Mouse (Mus musculus): ENCODE measurements around the gene Hist1h2bl. TPM values are rescaled to one million over a fixed set of nuclear protein-coding genes. Genes with fewer than 3 reads are reported as not detected.

The Hist1h2bl gene
- 262 and 280 TPM in 2 replicates for total RNA-seq (2015)
- total RNA-seq (2017), result 409 and 426 TPM in 2 replicates

- ATAC-seq (ENCODE audit: poor library complexity, severe bottlenecking), result peak; percentile 83
Measured at GRCm38 (mm10) chr13:21715864-21716539, at the start of gene Hist1h2bl, which contains the start of gene Hist1h2ai. Hist1h2bl (minus strand) TSS chr13:21716143. Hist1h2ai (plus strand) TSS chr13:21716422.

DNA sequence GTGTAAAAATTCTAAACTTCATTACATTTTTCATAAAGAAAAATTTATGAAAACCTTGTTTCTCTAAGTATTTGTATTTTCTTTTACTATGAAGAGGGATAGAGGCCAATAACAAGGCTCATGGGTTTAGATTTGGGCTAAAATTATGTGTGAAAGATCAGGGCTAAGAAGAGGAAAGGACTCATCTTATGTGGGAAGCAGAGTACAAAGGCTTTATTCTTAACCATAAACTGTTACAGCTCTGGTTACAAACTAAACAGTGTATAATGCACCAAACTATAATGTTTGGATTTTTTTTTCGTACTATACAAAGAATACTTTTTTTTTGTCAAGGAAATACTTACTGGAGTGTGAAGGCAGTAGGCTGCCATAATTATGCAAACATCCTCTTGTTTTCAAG, 39.8 kb upstream of the Hist1h2bl start:
- no peak for ATAC-seq (ENCODE audit: poor library complexity, severe bottlenecking)

DNA sequence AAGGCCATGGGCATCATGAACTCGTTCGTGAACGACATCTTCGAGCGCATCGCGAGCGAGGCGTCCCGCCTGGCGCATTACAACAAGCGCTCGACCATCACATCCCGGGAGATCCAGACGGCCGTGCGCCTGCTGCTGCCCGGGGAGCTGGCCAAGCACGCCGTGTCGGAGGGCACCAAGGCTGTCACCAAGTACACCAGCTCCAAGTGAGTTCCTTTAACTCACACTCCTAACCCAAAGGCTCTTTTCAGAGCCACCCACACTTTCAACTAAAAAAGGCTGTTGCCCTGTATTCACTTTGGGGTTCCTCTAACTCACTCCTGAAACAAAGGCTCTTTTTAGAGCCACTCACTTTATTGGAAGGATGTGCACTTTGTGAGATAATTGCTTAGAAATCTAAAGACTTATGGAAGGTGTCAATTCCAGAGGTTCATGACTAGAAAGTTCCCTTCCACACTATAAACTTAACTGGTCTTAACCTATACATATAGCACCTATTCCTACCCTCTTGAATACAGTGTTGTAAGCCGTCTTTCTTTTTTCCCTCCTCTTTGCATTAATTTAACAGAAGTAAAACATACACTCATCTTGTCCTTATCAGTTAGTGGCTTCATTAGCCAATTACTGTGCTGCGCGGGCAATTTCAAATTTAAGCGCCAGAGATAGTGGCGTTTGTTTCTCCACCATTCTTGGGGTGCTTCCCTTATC, 38.5 kb upstream of the Hist1h2bl start:
- ATAC-seq (ENCODE audit: poor library complexity, severe bottlenecking), result 0 out of 2 replicates have a peak, but pooled peaks have one; percentile 11

- peak; percentile 81 for ATAC-seq (ENCODE audit: poor library complexity, severe bottlenecking)
Measured at GRCm38 (mm10) chr13:21753524-21754285, 37.8 kb upstream of the Hist1h2bl start, which contains the start of the genes Hist1h2ak and Hist1h2bn. Hist1h2ak (minus strand) TSS chr13:21753827. Hist1h2bn (plus strand) TSS chr13:21754123.

DNA sequence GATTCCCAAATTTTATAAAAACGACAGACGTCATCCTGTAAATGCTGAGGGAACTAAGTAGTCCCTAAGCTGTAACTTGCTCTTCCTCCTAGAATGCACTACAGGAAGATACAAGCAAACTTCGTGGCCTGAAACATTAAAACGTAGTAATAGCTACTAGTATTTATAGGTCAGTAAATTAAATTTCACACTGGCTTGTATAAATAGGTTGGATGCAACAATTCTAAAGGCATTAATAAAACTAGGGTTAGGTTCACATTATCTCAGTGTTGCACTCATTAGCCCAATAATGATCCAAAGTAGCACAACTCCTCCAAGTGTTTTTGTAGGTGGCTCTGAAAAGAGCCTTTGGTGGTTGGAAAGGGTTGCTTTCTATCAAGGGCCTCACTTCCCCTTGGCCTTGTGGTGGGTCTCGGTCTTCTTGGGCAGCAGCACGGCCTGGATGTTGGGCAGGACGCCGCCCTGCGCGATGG, 37.1 kb upstream of the Hist1h2bl start:
- 0 out of 2 replicates have a peak, but pooled peaks have one; percentile 16 for ATAC-seq (ENCODE audit: poor library complexity, severe bottlenecking)

DNA sequence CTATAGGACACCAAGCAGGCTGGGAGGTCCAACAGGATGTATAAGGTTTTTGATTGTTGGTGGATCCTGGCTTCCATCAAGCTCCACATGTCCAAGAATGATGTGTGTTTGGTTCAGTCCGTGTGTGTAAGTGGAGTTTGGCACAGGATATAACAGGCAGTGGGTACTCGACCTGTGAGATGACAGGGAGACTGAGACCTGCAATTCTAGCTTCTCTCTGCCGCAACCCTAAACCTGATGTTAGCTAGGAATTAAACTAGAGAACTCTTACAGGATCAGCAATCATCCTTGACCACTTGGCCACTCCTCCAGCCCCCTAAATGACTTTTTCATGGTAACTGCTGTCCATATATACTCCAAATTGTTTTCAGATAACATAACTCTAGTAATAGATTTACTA, 36.4 kb upstream of the Hist1h2bl start:
- no peak for ATAC-seq (ENCODE audit: poor library complexity, severe bottlenecking)

DNA sequence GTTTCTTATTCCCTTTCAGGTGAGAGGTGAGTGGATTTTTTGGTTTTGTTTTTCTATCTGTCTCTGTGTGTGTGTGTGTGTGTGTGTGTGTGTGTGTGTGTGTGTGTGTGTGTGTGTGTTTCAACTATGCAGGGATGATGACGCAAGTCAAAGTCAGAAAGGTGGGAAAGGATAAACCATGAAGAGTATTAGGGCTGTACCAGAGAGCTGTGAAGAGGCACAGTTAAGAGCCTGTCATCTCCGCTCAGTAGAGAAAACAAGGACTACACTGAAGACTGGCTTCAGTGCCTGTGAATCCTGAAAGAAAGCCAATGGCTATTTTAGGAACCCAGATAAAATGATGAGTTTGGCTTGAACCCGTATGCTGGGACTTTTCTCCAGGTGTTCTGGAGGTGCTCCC, 35.9 kb upstream of the Hist1h2bl start:
- ATAC-seq (ENCODE audit: poor library complexity, severe bottlenecking), result no peak

DNA sequence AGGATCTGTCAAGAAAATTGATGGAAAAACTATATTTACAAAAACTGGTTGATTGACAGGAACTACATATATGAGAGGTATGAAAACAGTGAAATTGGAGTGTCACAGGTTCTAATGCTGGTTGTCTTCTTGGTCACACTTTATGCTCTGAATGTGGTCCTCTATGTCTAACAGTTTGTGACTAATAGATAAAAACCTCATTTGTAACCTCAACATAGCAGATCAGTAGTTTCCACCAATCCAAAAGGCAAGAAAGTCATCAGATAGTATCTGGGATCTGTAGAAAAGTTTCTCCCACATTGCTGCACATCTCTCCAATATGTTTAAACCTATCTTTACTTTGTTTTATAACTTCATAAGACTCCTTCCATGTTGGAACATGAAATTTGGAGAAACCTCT, 35.5 kb upstream of the Hist1h2bl start:
- ATAC-seq (ENCODE audit: poor library complexity, severe bottlenecking), result no peak

DNA sequence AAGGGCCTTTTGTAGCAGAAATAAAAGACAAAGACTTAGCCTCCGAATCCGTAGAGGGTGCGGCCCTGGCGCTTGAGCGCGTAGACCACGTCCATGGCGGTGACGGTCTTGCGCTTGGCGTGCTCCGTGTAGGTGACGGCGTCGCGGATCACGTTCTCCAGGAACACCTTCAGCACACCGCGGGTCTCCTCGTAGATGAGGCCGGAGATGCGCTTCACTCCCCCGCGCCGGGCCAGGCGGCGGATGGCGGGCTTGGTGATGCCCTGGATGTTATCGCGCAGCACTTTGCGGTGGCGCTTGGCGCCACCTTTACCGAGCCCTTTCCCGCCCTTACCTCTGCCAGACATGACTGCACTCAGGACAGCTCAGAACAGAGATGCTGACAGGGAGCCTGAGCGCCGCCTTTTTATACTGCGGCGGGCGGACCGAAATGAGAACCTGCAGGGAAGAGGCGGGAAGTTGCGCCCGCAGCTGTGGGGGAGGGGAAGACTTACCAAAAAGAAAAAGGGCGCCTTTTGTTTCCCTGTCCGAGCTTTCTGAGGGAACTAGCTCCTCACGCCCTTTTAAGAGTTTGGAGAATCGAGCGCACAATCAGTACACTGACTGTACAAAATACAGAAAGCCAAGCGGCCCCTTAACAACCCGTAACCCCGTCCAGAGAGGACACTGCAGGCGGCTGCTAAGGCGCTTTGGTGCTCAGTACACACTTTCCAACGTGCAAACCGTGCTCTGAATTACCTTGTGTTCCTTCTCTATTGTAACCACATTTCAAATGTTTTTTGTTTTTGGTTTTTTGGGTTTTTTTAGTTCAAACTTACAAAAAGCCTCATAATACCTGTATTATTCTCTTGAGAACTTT, 34.4 kb upstream of the Hist1h2bl start, which contains the start of gene Hist1h4k:
Gene Hist1h4k (minus strand): TSS at position 347 of the 859 bp plus-strand sequence.
- ATAC-seq (ENCODE audit: poor library complexity, severe bottlenecking), result peak; percentile 73

DNA sequence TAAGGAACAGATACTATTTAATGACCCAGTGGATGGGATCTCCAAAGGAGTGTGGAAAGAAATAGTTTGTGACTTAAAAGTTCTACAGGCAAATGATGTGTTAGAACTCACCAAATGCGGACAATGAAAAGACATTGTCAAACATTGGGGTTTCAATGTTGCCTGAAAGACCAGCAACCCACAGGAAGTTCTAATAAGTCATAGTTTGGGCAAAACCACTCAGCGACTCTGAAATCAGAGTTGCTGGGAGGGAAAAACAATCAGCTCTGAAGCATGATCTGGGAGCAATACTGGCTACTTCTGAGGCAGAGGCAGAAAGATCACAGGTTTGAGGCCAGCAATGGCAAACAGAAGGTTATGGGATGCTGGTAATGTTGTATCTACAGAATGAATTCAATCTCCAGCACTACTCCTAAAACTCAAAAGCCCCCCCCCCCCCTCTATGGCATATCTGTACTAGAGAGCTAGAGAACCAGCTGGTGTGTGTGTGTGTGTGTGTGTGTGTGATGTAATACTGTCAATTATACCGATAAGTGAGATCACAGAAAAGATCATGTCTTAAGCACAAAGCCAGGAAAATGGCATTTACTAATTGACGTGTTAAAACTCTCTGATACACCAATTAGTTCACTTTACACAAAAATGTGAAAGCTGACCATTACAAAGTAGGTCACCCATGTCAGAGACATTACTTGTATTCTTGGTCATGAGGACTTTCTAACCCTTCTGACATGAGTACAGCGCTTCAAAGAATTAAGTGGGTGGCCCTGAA, 33.6 kb upstream of the Hist1h2bl start:
- ATAC-seq (ENCODE audit: poor library complexity, severe bottlenecking), result no peak

GRCm38 (mm10) chr13:21745006-21745405, 29.1 kb upstream of the Hist1h2bl start:
- ATAC-seq (ENCODE audit: poor library complexity, severe bottlenecking), result no peak

DNA sequence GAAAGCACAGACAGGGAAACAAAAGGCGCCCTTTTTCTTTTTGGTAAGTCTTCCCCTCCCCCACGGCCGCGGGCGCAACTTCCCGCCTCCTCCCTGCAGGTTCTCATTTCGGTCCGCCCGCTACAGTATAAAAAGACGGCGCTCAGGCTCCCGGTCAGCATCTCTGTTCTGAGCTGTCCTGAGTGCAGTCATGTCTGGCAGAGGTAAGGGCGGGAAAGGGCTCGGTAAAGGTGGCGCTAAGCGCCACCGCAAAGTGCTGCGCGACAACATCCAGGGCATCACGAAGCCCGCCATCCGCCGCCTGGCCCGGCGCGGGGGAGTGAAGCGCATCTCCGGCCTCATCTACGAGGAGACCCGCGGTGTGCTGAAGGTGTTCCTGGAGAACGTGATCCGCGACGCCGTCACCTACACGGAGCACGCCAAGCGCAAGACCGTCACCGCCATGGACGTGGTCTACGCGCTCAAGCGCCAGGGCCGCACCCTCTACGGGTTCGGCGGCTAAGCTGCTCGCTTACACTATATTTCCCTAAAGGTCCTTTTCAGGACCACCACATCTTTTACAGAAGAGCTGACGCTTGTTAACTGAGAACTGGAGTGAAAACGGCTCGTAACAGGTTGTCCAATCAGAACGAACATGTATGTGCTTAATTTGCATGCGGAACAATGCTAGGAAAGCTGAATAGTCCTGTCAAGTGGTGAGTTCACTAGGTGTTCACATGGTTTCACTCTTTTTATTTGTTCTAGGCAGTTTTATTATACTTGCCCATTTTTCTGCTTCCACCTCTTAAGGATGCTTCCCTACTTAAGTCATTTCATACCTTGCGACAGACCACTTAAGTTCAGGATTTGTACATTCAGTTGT, 19.2 kb upstream of the Hist1h2bl start, which contains the start of gene Hist1h4j:
Gene Hist1h4j (plus strand): TSS at position 159 of the 862 bp plus-strand sequence.
- peak; percentile 87 for ATAC-seq (ENCODE audit: poor library complexity, severe bottlenecking)

GRCm38 (mm10) chr13:21734010-21734905, 18.3 kb upstream of the Hist1h2bl start:
- ATAC-seq (ENCODE audit: poor library complexity, severe bottlenecking), result peak; percentile 73

DNA sequence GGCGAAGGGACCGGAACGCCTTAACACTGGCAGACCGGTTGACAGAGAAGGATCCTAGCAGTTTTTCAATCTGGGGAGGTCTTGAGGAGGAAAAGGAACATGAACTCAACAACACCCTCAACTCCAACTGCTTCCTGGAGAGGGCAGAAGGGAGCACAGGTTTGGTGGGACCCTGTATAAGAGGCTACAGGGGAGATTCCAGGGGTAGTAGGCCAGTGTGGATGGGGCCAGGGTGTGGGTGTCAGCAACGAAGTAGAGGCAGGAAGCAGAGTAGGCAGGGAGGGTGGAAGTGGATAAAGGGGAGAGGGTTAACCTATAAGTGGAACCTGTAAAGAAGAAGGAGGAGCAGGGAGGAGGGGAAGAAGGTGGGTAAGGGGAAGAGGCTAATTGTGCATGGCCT, 17.5 kb upstream of the Hist1h2bl start:
- ATAC-seq (ENCODE audit: poor library complexity, severe bottlenecking), result no peak

DNA sequence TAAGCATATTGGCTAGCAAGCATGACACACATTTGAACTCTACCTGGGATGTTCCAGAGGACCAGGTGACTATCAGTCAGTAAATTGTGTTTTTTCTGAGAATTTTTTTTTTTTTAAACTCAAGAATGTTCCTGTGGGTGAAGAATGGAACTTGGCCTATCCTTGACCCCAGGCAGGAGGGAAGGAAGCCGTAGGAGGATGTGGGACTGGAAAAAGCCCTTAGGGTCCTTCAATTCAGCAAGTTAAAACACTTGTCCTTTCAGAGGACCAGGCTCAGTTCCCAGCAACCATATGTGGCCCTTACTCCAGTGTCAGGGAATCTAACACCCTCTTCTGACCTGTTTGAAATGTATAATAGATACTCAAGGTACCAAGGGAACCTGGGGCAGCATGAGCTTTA, 13.6 kb upstream of the Hist1h2bl start:
- no peak for ATAC-seq (ENCODE audit: poor library complexity, severe bottlenecking)

DNA sequence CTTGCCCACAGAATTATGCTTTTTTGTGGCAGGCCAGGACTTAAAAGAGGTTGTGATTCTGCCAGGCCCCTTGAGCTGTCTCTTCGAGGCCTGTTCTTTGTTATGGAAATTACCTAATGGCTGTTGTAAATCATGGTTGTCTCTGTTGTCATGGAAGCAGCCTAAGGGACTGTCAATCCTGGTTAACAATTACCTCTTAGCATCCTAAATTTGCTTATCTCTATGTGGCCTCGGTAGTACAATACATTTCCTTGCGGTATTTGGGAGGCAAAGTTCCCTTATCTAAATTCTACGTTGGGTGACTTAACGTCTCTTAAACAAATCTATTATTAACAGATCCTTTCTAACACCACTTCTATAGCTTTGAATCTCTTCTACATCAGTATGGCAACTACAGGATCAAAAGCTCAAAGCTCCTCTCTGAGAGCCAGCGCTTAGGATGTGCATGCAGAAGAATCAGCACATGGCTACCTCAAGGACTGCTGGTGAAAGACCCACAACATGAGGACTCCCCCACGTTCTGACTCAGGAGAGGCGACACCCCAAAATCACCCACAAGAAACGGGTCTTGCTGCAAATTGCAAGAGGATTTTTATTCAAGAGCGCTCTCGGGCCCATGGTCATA, 12.1 kb upstream of the Hist1h2bl start:
- no peak for ATAC-seq (ENCODE audit: poor library complexity, severe bottlenecking)

Data from megakaryocyte, adult 5-6 weeks (primary cell).